Mouse (Mus musculus) midbrain, postnatal 0 days (tissue): ENCODE measurements at regions not wholly inside any gene's neighbourhood (a gene's known extent, or its start where the extent isn't known, plus 50 kb on each side); places are given as distances from the start of the nearest gene placed in this dataset.

ENCODE experiments used
- ATAC-seq: fragments of 200-750 bp; cut with Nextera tagmentation; 2 replicates; pipeline ENCODE4 v1.8.0; 2017; ENCODE audit warnings: moderate number of reproducible peaks, mild to moderate bottlenecking, moderate TSS enrichment, moderate library complexity; ENCODE audit not compliant: low FRiP score
- DNase-seq: peaks from one replicate; pipeline ENCODE4 v3.0.0-alpha.2; 2015; ENCODE audit warnings: low spot score
- H3K27ac ChIP-seq: fragments of 300-500 bp; sonication (generic); 2 replicates; pipeline ENCODE4 v1.5.1; 2014; ENCODE audit warnings: low read depth, mild to moderate bottlenecking, low read length, mixed read lengths
- H3K27me3 ChIP-seq: fragments of 300-500 bp; sonication (generic); 2 replicates; pipeline ENCODE4 v1.6.1; 2014; ENCODE audit warnings: low read length, control low read depth, mixed read lengths; ENCODE audit not compliant: insufficient read depth
- H3K36me3 ChIP-seq: fragments of 300-500 bp; sonication (generic); 2 replicates; pipeline ENCODE4 v1.6.1; 2014; ENCODE audit warnings: low read length, control low read depth, mixed read lengths; ENCODE audit not compliant: insufficient read depth
- H3K4me1 ChIP-seq: fragments of 300-500 bp; sonication (generic); 2 replicates; pipeline ENCODE4 v1.6.1; 2014; ENCODE audit warnings: mild to moderate bottlenecking, control low read depth, antibody characterized with exemption, low read length, mixed read lengths; ENCODE audit not compliant: insufficient read depth
- H3K4me2 ChIP-seq: fragments of 300-500 bp; sonication (generic); 2 replicates; pipeline ENCODE4 v1.6.1; 2014; ENCODE audit warnings: low read depth, mild to moderate bottlenecking, low read length, mixed read lengths; ENCODE audit not compliant: poor library complexity, severe bottlenecking
- H3K4me3 ChIP-seq: fragments of 300-500 bp; sonication (generic); 2 replicates; pipeline ENCODE4 v1.5.1; 2014; ENCODE audit warnings: low read depth, mild to moderate bottlenecking, low read length, moderate library complexity
- H3K9ac ChIP-seq: fragments of 300-500 bp; sonication (generic); replicated peaks from 2 replicates; pipeline ENCODE4 v1.6.1; 2014; ENCODE audit warnings: mild to moderate bottlenecking, low read length, moderate library complexity, mixed read lengths; ENCODE audit not compliant: poor library complexity, severe bottlenecking
- H3K9me3 ChIP-seq: fragments of 300-500 bp; sonication (generic); 2 replicates; pipeline ENCODE4 v1.6.1; 2016; ENCODE audit warnings: low read length, control low read depth
- CTCF ChIP-seq: IDR thresholded peaks from 2 replicates; pipeline ENCODE4 v1.5.1; 2016; ENCODE audit warnings: antibody characterized with exemption, mild to moderate bottlenecking
- WGBS: fragments of 180-500 bp; shearing (Covaris S2); extraction: QIAGEN DNeasy Blood & Tissue Kit; methylation state at CpG from one replicate; pipeline ENCODE4 v1.1.7; 2014; 5-methylcytosine and 5-hydroxymethylcytosine counted together

- no peaks in the 10 kb centered on the region for H3K27me3 ChIP-seq
- H3K9me3 ChIP-seq = no peaks in the 10 kb centered on the region
- no peaks in the 10 kb centered on the region for H3K4me1 ChIP-seq
- 81% methylated on average over 7 of the region's 7 CpGs for WGBS
- H3K4me3 ChIP-seq = no peak overlapping the region
- H3K4me2 ChIP-seq = no peak overlapping the region
- no peak overlapping the region for H3K27ac ChIP-seq
- DNase-seq (no peak), ATAC-seq (no peak)
- H3K9ac ChIP-seq = no peak overlapping the region
- no peaks in the 10 kb centered on the region for H3K36me3 ChIP-seq
- no peak for TF ChIP-seq CTCF
Observed at GRCm38 (mm10) chr9:98142121-98142520, 109.1 kb upstream of the Clstn2 start.

- Histone ChIP-seq H3K9ac (no peak overlapping the region), H3K36me3 (no peaks in the 10 kb centered on the region), H3K4me2 (no peak overlapping the region), H3K27me3 (no peaks in the 10 kb centered on the region), H3K4me3 (no peak overlapping the region), H3K27ac (no peak overlapping the region), H3K9me3 (no peaks in the 10 kb centered on the region), H3K4me1 (no peaks in the 10 kb centered on the region)
- TF ChIP-seq CTCF = no peak
- DNase-seq (no peak), ATAC-seq (no peak)
- 87% methylated on average over 5 of the region's 5 CpGs for WGBS
Observed at GRCm38 (mm10) chr9:98146901-98147300, 113.9 kb upstream of the Clstn2 start.

GRCm38 (mm10) chr9:98158421-98158820 is 125.4 kb upstream of the Clstn2 start:
- no peak for ATAC-seq
- DNase-seq = no peak
- H3K9me3 ChIP-seq = no peaks in the 10 kb centered on the region
- no peaks in the 10 kb centered on the region for H3K27me3 ChIP-seq
- H3K27ac ChIP-seq = no peak overlapping the region
- H3K4me3 ChIP-seq = no peak overlapping the region
- no peak overlapping the region for H3K9ac ChIP-seq
- no peaks in the 10 kb centered on the region for H3K4me1 ChIP-seq
- 83% methylated on average over 2 of the region's 2 CpGs for WGBS
- H3K4me2 ChIP-seq = no peak overlapping the region
- no peaks in the 10 kb centered on the region for H3K36me3 ChIP-seq
- no peak for TF ChIP-seq CTCF

- no peak for TF ChIP-seq CTCF
- Histone ChIP-seq H3K4me2 (no peak overlapping the region), H3K27me3 (no peaks in the 10 kb centered on the region)
Observed at GRCm38 (mm10) chr9:98164489-98164888, 122.7 kb upstream of the Nmnat3 start.

GRCm38 (mm10) chr9:98174056-98174455 is 113.2 kb upstream of the Nmnat3 start:
- Histone ChIP-seq H3K4me2 (no peak overlapping the region), H3K27ac (no peak overlapping the region), H3K4me1 (no peaks in the 10 kb centered on the region), H3K36me3 (no peaks in the 10 kb centered on the region), H3K4me3 (no peak overlapping the region), H3K9me3 (no peaks in the 10 kb centered on the region), H3K27me3 (no peaks in the 10 kb centered on the region), H3K9ac (no peak overlapping the region)
- no peak for DNase-seq
- WGBS = 32% methylated on average over 5 of the region's 5 CpGs
- TF ChIP-seq CTCF = no peak
- no peak for ATAC-seq

More at GRCm38 (mm10) chr9:98164489-98164888, 122.7 kb upstream of the Nmnat3 start:
- no peaks in the 10 kb centered on the region for H3K4me1 ChIP-seq
- 25% methylated on average over 5 of the region's 5 CpGs for WGBS
- no peaks in the 10 kb centered on the region for H3K36me3 ChIP-seq
- no peak for DNase-seq
- no peak overlapping the region for H3K27ac ChIP-seq
- no peaks in the 10 kb centered on the region for H3K9me3 ChIP-seq
- ATAC-seq = no peak
- no peak overlapping the region for H3K9ac ChIP-seq
- no peak overlapping the region for H3K4me3 ChIP-seq

GRCm38 (mm10) chr9:98176701-98177380 is 110.4 kb upstream of the Nmnat3 start:
- 68% methylated on average over 7 of the region's 7 CpGs for WGBS
- no peak for TF ChIP-seq CTCF
- DNase-seq = peak; percentile 40
- Histone ChIP-seq H3K9ac (no peak overlapping the region), H3K4me1 (no peaks in the 10 kb centered on the region), H3K36me3 (no peaks in the 10 kb centered on the region), H3K27ac (no peak overlapping the region), H3K27me3 (no peaks in the 10 kb centered on the region), H3K4me2 (no peak overlapping the region), H3K4me3 (no peak overlapping the region), H3K9me3 (no peaks in the 10 kb centered on the region)
- no peak for ATAC-seq
